In the genomic region with DNA sequence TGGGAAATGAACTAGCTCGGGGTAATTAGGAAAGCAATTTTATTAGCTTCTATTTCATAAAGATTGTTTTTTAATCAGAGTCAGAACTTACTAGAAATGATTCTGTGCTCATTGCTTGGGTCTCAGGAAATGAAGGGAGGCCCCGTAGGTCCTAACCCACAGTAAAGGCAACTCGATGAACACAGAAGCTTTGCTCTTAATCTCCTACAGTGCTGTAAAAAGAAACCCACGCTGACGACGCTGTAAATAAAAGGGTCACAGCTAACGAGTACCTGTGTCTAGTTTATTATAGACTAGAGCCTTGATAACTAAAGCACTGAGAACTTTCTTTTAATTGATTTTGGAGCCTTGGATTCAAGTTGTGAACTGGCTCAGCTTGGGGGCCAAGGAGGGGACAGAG, we compare ENCODE assay signal across 28 mouse cellular contexts.
"Had no signal": no experiment of that assay in that cellular context is flagged by ENCODE, and none has a peak within 500 bp of the region (broad histone marks: within the 10 kb centered on the region; RNA-seq: fewer than 3 reads in every experiment).

No protein-coding gene starts in this region.

- H3K27me3 ChIP-seq: heart, embryonic 13.5 days; heart, embryonic 15.5 days; hindbrain, embryonic 12.5 days; intestine, embryonic 15.5 days; liver, embryonic 12.5 days had no signal

- DNase-seq: gastrocnemius, adult 2 months; gastrocnemius, postnatal 10 days; gastrocnemius, postnatal 25 days; heart, adult 11 months; heart, adult 2 months; heart, postnatal 14 days; heart, postnatal 36 days; kidney, adult 18-20 months; kidney, adult 8-10 months; kidney, postnatal 10 days; kidney, postnatal 25 days; kidney, postnatal 4 days; layer of hippocampus, adult 9-11 months; layer of hippocampus, postnatal 36 days; left cerebral cortex, postnatal 4 days had no signal

- ATAC-seq: hindbrain, embryonic 16.5 days; inflammation-experienced regulatory T-cells, adult 6 months; intestine, embryonic 15.5 days; intestine, postnatal 0 days; liver, embryonic 12.5 days had no signal

- H3K4me2 ChIP-seq: heart, embryonic 11.5 days; heart, embryonic 13.5 days; heart, embryonic 15.5 days; hindbrain, embryonic 12.5 days; hindbrain, embryonic 14.5 days; intestine, embryonic 15.5 days; liver, embryonic 12.5 days had no signal

- H3K4me1 ChIP-seq: heart, embryonic 13.5 days; heart, embryonic 15.5 days; hindbrain, embryonic 10.5 days; hindbrain, embryonic 12.5 days; liver, embryonic 12.5 days had no signal

- H3K9me3 ChIP-seq: heart, embryonic 13.5 days; heart, embryonic 15.5 days; hindbrain, embryonic 10.5 days; hindbrain, embryonic 12.5 days; intestine, embryonic 15.5 days; liver, embryonic 12.5 days had no signal

- H3K4me3 ChIP-seq: gastrocnemius, adult 2 months; heart, adult 2 months; heart, embryonic 13.5 days; heart, embryonic 15.5 days; hindbrain, embryonic 10.5 days; hindbrain, embryonic 12.5 days; intestine, embryonic 15.5 days; layer of hippocampus, adult 2 months; liver, embryonic 12.5 days had no signal

- H3K27ac ChIP-seq: gastrocnemius, adult 2 months; heart, adult 2 months; heart, embryonic 13.5 days; heart, embryonic 15.5 days; hindbrain, embryonic 10.5 days; hindbrain, embryonic 12.5 days; hindbrain, embryonic 14.5 days; intestine, embryonic 15.5 days; liver, embryonic 12.5 days; liver, embryonic 14.5 days had no signal

- H3K9ac ChIP-seq: heart, embryonic 13.5 days; heart, embryonic 15.5 days; hindbrain, embryonic 12.5 days; hindbrain, embryonic 14.5 days; intestine, embryonic 15.5 days; liver, embryonic 12.5 days; liver, embryonic 14.5 days had no signal

- H3K36me3 ChIP-seq: heart, embryonic 13.5 days; heart, embryonic 15.5 days; hindbrain, embryonic 10.5 days; hindbrain, embryonic 12.5 days; intestine, embryonic 15.5 days; liver, embryonic 12.5 days had no signal
